Mouse (Mus musculus) bone marrow macrophage, adult 2 months (primary cell): Measurements from ENCODE around the gene Cerk.

Experiments used
- CTCF ChIP-seq: IDR thresholded peaks from 2 replicates; pipeline ENCODE4 v1.5.1; 2012; ENCODE audit warnings: low read depth, mild to moderate bottlenecking, low read length, moderate library complexity
- POLR2A ChIP-seq: IDR thresholded peaks from 2 replicates; pipeline ENCODE4 v1.6.1; 2012; ENCODE audit warnings: mild to moderate bottlenecking, low read depth, low read length, borderline replicate concordance

DNA sequence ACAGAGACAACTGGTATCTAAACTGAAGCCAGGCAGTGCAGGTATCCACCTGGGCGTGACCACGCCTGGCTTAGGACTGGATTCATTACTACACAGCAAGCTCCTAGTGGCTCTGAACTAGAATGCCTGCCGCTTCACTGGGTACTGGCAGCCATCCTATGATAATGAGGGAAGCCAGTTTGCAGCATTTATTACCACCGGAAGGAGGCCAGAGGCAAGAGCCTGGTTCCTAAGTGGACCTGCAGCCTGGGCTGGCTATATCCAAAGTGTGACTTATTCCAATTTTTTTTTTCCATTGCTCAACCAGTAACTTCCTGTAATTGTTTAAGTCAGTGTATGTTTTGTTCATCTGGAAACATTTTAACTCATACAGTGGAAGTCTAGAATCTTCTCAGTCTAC lies 20.4 kb upstream of the Cerk start:
- TF ChIP-seq CTCF (no peak), POLR2A (no peak)
